Mouse (Mus musculus) intestine, embryonic 16.5 days (tissue): ENCODE measurements around the gene 4931428F04Rik. TPM values are rescaled to one million over a fixed set of nuclear protein-coding genes. Genes with fewer than 3 reads are reported as not detected.
A peak's percentile ranks its signal among the peaks of the same experiment; 100 is the strongest.

Experiments used
- ATAC-seq: fragments of 200-750 bp; cut with Nextera tagmentation; 2 replicates; pipeline ENCODE4 v1.8.0; 2017; ENCODE audit warnings: moderate TSS enrichment, moderate library complexity
- H3K27ac ChIP-seq: fragments of 300-500 bp; sonication (generic); 2 replicates; pipeline ENCODE4 v1.5.1; 2014; ENCODE audit warnings: mild to moderate bottlenecking, low read length
- H3K27me3 ChIP-seq: fragments of 300-500 bp; sonication (generic); replicated peaks from 2 replicates; pipeline ENCODE4 v1.6.1; 2014; ENCODE audit warnings: low read length, control low read depth, mixed read lengths; ENCODE audit not compliant: control insufficient read depth, insufficient read depth
- H3K36me3 ChIP-seq: fragments of 300-500 bp; sonication (generic); 2 replicates; pipeline ENCODE4 v1.6.1; 2014; ENCODE audit warnings: low read length, control low read depth; ENCODE audit not compliant: control insufficient read depth, insufficient read depth
- H3K4me1 ChIP-seq: fragments of 300-500 bp; sonication (generic); 2 replicates; pipeline ENCODE4 v1.6.1; 2014; ENCODE audit warnings: low read length, control low read depth, mixed read lengths; ENCODE audit not compliant: control insufficient read depth, insufficient read depth
- H3K4me2 ChIP-seq: fragments of 300-500 bp; sonication (generic); 2 replicates; pipeline ENCODE4 v1.6.1; 2014; ENCODE audit warnings: low read depth, low read length, control low read depth
- H3K4me3 ChIP-seq: fragments of 300-500 bp; sonication (generic); 2 replicates; pipeline ENCODE4 v1.5.1; 2014; ENCODE audit warnings: mild to moderate bottlenecking, low read length
- H3K9ac ChIP-seq: fragments of 300-500 bp; sonication (generic); 2 replicates; pipeline ENCODE4 v1.6.1; 2014; ENCODE audit warnings: low read depth, low read length
- H3K9me3 ChIP-seq: fragments of 300-500 bp; sonication (generic); 2 replicates; pipeline ENCODE4 v1.6.1; 2016; ENCODE audit warnings: low read length, control low read depth; ENCODE audit not compliant: control insufficient read depth
- WGBS: fragments of 180-500 bp; shearing (Covaris S2); extraction: QIAGEN DNeasy Blood & Tissue Kit; methylation state at CpG from one replicate; pipeline ENCODE4 v1.1.7; 2014; 5-methylcytosine and 5-hydroxymethylcytosine counted together
- polyA plus RNA-seq: library from polyadenylated mRNA; unstranded; fragments of >200 nt; fragmentation: Nextera tagmentation; extraction: Ambion mirVana; gene quantifications from 2 replicates; pipeline ENCODE4 v1.2.1, GENCODE M21; 2015

The 4931428F04Rik gene
- polyA plus RNA-seq, 1 experiment from 2014 or later = 6.7 TPM

GRCm38 (mm10) chr8:105309142-105309847 lies 19.6 kb upstream of the 4931428F04Rik start:
- 84% methylated on average over 15 of the region's 15 CpGs for WGBS
- Histone ChIP-seq H3K27me3 (no peaks in the 10 kb centered on the region), H3K4me2 (no peak overlapping the region), H3K9me3 (no peaks in the 10 kb centered on the region), H3K27ac (no peak overlapping the region), H3K36me3 (peaks cover 9% of the 10 kb centered on the region; the same call in 1 of the 2 replicates), H3K4me3 (no peak overlapping the region), H3K4me1 (peaks cover 14% of the 10 kb centered on the region), H3K9ac (no peak overlapping the region)
- no peak for ATAC-seq

GRCm38 (mm10) chr8:105308428-105308827 lies 18.8 kb upstream of the 4931428F04Rik start:
- no peak overlapping the region for H3K4me3 ChIP-seq
- 91% methylated on average over 10 of the region's 10 CpGs for WGBS
- peaks cover 15% of the 10 kb centered on the region for H3K4me1 ChIP-seq
- H3K9ac ChIP-seq = no peak overlapping the region
- H3K9me3 ChIP-seq = no peaks in the 10 kb centered on the region
- H3K36me3 ChIP-seq = peaks cover 9% of the 10 kb centered on the region; the same call in 1 of the 2 replicates
- H3K27me3 ChIP-seq = no peaks in the 10 kb centered on the region
- no peak overlapping the region for H3K4me2 ChIP-seq
- no peak overlapping the region for H3K27ac ChIP-seq
- no peak for ATAC-seq

GRCm38 (mm10) chr8:105307670-105308069 lies 18.0 kb upstream of the 4931428F04Rik start:
- H3K4me1 ChIP-seq = peaks cover 15% of the 10 kb centered on the region
- no peak overlapping the region for H3K27ac ChIP-seq
- H3K4me2 ChIP-seq = no peak overlapping the region
- H3K9me3 ChIP-seq = no peaks in the 10 kb centered on the region
- no peak overlapping the region for H3K9ac ChIP-seq
- no peak for ATAC-seq
- WGBS = 94% methylated on average over 13 of the region's 13 CpGs
- H3K36me3 ChIP-seq = peaks cover 9% of the 10 kb centered on the region; the same call in 1 of the 2 replicates
- H3K27me3 ChIP-seq = no peaks in the 10 kb centered on the region
- no peak overlapping the region for H3K4me3 ChIP-seq

- 39% methylated on average over 5 of the region's 5 CpGs for WGBS
- H3K36me3 ChIP-seq = peaks cover 15% of the 10 kb centered on the region
- 0 out of 2 replicates have a peak, but pooled peaks have one; percentile 4 for ATAC-seq
- peak overlapping the region; percentile 63 for H3K4me2 ChIP-seq
- peak overlapping the region; percentile 65 for H3K9ac ChIP-seq
- no peaks in the 10 kb centered on the region for H3K9me3 ChIP-seq
- H3K4me3 ChIP-seq = peak overlapping the region; percentile 53
- H3K27ac ChIP-seq = peak overlapping the region; percentile 35; the same call in 1 of the 2 replicates
- peaks cover 15% of the 10 kb centered on the region for H3K4me1 ChIP-seq
- no peaks in the 10 kb centered on the region for H3K27me3 ChIP-seq
Observed at GRCm38 (mm10) chr8:105306146-105306691, 16.6 kb upstream of the 4931428F04Rik start.

GRCm38 (mm10) chr8:105305211-105306145 lies 15.8 kb upstream of the 4931428F04Rik start, which contains the start of gene Elmo3:
Elmo3 (plus strand) TSS chr8:105305601.
- WGBS = 4% methylated on average over 30 of the region's 30 CpGs
- H3K36me3 ChIP-seq = peaks cover 20% of the 10 kb centered on the region

GRCm38 (mm10) chr8:105304325-105305210 lies 14.9 kb upstream of the 4931428F04Rik start:
- H3K4me2 ChIP-seq = peak overlapping the region; percentile 10; the same call in 1 of the 2 replicates
- peaks cover 19% of the 10 kb centered on the region for H3K4me1 ChIP-seq
- H3K4me3 ChIP-seq = no peak overlapping the region
- peak overlapping the region; percentile 33 for H3K9ac ChIP-seq
- H3K9me3 ChIP-seq = no peaks in the 10 kb centered on the region
- peaks cover 23% of the 10 kb centered on the region for H3K36me3 ChIP-seq
- H3K27ac ChIP-seq = peak overlapping the region; percentile 84
- H3K27me3 ChIP-seq = no peaks in the 10 kb centered on the region
- WGBS = 49% methylated on average over 9 of the region's 9 CpGs
- ATAC-seq = peak; percentile 1; the same call in 1 of the 2 replicates

More at GRCm38 (mm10) chr8:105305211-105306145, 15.8 kb upstream of the 4931428F04Rik start, which contains the start of gene Elmo3:
- H3K9me3 ChIP-seq = no peaks in the 10 kb centered on the region
- H3K27ac ChIP-seq = peak within 1 kb of the TSS; percentile 84
- peak within 1 kb of the TSS; percentile 65 for H3K9ac ChIP-seq
- peak; percentile 97 for ATAC-seq
- H3K27me3 ChIP-seq = no peaks in the 10 kb centered on the region
- H3K4me1 ChIP-seq = peaks cover 15% of the 10 kb centered on the region
- H3K4me3 ChIP-seq = peak within 1 kb of the TSS; percentile 53
- peak within 1 kb of the TSS; percentile 63 for H3K4me2 ChIP-seq

- H3K27me3 ChIP-seq = no peaks in the 10 kb centered on the region
- H3K9me3 ChIP-seq = no peaks in the 10 kb centered on the region
- peaks cover 21% of the 10 kb centered on the region for H3K4me1 ChIP-seq
- no peak for ATAC-seq
- no peak overlapping the region for H3K4me2 ChIP-seq
- WGBS = 74% methylated on average over 9 of the region's 9 CpGs
- no peak overlapping the region for H3K4me3 ChIP-seq
- no peak overlapping the region for H3K27ac ChIP-seq
- no peak overlapping the region for H3K9ac ChIP-seq
- H3K36me3 ChIP-seq = peaks cover 20% of the 10 kb centered on the region
Observed at GRCm38 (mm10) chr8:105303874-105304273, 14.2 kb upstream of the 4931428F04Rik start.

- Histone ChIP-seq H3K4me3 (no peak overlapping the region), H3K36me3 (peaks cover 20% of the 10 kb centered on the region), H3K9ac (no peak overlapping the region), H3K9me3 (no peaks in the 10 kb centered on the region), H3K4me1 (peaks cover 26% of the 10 kb centered on the region), H3K27me3 (no peaks in the 10 kb centered on the region), H3K4me2 (no peak overlapping the region), H3K27ac (no peak overlapping the region)
- no peak for ATAC-seq
- WGBS = 82% methylated on average over 8 of the region's 8 CpGs
Observed at GRCm38 (mm10) chr8:105303396-105303795, 13.7 kb upstream of the 4931428F04Rik start.
